Mouse (Mus musculus) ES-Bruce4 (cell line): ENCODE data around the gene Madd.

ENCODE experiments used
- CTCF ChIP-seq: IDR thresholded peaks from one replicate; pipeline ENCODE4 v1.8.1; 2011; ENCODE audit warnings: low read depth, low read length
- EP300 ChIP-seq: IDR thresholded peaks from 2 replicates; pipeline ENCODE4 v1.6.1; 2011; ENCODE audit warnings: low read depth, low read length; ENCODE audit not compliant: insufficient read depth
- POLR2A ChIP-seq: IDR thresholded peaks from one replicate; pipeline ENCODE4 v1.8.1; 2011; ENCODE audit warnings: low read length; ENCODE audit not compliant: insufficient read depth

GRCm38 (mm10) chr2:91202222-91202971 lies 18.8 kb upstream of the Madd start, which contains the start of the genes Nr1h3 and Acp2:
- TF ChIP-seq CTCF: no peak
- peak; percentile 58; the same call in 1 of the 2 replicates for TF ChIP-seq EP300
- peak; percentile 91 for TF ChIP-seq POLR2A
